Mouse (Mus musculus) embryonic facial prominence, embryonic 15.5 days (tissue): ENCODE measurements around the gene Gm11444. TPM values are rescaled to one million over a fixed set of nuclear protein-coding genes. Genes with fewer than 3 reads are reported as not detected.

Source experiments
- ATAC-seq: fragments of 200-750 bp; cut with Nextera tagmentation; 2 replicates; pipeline ENCODE4 v1.8.0; 2017; ENCODE audit warnings: low read depth, moderate TSS enrichment; ENCODE audit not compliant: insufficient number of reproducible peaks, low FRiP score, low TSS enrichment
- H3K27ac ChIP-seq: fragments of 300-500 bp; sonication (generic); replicated peaks from 2 replicates; pipeline ENCODE4 v1.5.1; 2015; ENCODE audit warnings: mild to moderate bottlenecking, inconsistent platforms
- H3K27me3 ChIP-seq: fragments of 300-500 bp; sonication (generic); 2 replicates; pipeline ENCODE4 v1.6.1; 2015; ENCODE audit warnings: inconsistent platforms
- H3K36me3 ChIP-seq: fragments of 300-500 bp; sonication (generic); 2 replicates; pipeline ENCODE4 v1.6.1; 2015; ENCODE audit warnings: mild to moderate bottlenecking, inconsistent platforms
- H3K4me1 ChIP-seq: fragments of 300-500 bp; sonication (generic); 2 replicates; pipeline ENCODE4 v1.6.1; 2015; ENCODE audit warnings: inconsistent platforms
- H3K4me2 ChIP-seq: fragments of 300-500 bp; sonication (generic); replicated peaks from 2 replicates; pipeline ENCODE4 v1.6.1; 2015; ENCODE audit warnings: mild to moderate bottlenecking, inconsistent platforms
- H3K4me3 ChIP-seq: fragments of 300-500 bp; sonication (generic); replicated peaks from 2 replicates; pipeline ENCODE4 v1.5.1; 2015; ENCODE audit warnings: mild to moderate bottlenecking, inconsistent platforms
- H3K9ac ChIP-seq: fragments of 300-500 bp; sonication (generic); 2 replicates; pipeline ENCODE4 v1.6.1; 2015; ENCODE audit warnings: inconsistent platforms
- H3K9me3 ChIP-seq: fragments of 300-500 bp; sonication (generic); replicated peaks from 2 replicates; pipeline ENCODE4 v1.6.1; 2016; ENCODE audit warnings: inconsistent platforms
- WGBS: fragments of 180-500 bp; shearing (Covaris S2); methylation state at CpG from one replicate; pipeline ENCODE4 v1.1.7; 2015; 5-methylcytosine and 5-hydroxymethylcytosine counted together
- polyA plus RNA-seq: library from polyadenylated mRNA; unstranded; fragments of >200 nt; fragmentation: Nextera tagmentation; extraction: Ambion mirVana; gene quantifications from 2 replicates; pipeline ENCODE4 v1.2.1, GENCODE M21; 2015

Gene Gm11444
- polyA plus RNA-seq, 1 experiment from 2014 or later = 0.31 TPM

DNA sequence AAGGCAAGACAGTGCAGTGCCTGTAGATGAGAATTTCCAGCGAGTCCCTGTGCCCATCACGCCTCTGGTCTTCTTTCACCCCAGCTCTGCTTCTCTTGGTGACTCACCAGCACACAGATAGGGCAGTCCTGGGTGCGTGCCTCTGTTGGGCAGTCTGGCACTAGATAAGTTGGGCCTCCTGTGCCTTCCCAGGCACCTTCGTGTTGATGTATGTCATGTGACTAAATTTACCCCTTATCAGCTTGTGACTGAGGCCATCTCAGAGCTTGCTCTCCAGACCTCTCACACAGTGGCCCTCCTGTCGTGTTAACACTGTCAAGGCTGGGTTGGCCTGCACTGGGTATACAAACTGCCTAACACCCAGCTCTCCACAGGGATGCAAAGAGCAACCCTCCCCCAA, 46.1 kb downstream of the Gm11444 start:
- H3K4me3 ChIP-seq = no peak overlapping the region
- no peaks in the 10 kb centered on the region for H3K27me3 ChIP-seq
- WGBS = 87% methylated on average over 5 of the region's 5 CpGs
- no peaks in the 10 kb centered on the region; the same call in 1 of the 2 replicates for H3K36me3 ChIP-seq
- no peak overlapping the region for H3K4me2 ChIP-seq
- no peak for ATAC-seq
- H3K9ac ChIP-seq = no peak overlapping the region
- H3K9me3 ChIP-seq = no peaks in the 10 kb centered on the region
- H3K4me1 ChIP-seq = no peaks in the 10 kb centered on the region; the same call in 1 of the 2 replicates
- H3K27ac ChIP-seq = no peak overlapping the region

DNA sequence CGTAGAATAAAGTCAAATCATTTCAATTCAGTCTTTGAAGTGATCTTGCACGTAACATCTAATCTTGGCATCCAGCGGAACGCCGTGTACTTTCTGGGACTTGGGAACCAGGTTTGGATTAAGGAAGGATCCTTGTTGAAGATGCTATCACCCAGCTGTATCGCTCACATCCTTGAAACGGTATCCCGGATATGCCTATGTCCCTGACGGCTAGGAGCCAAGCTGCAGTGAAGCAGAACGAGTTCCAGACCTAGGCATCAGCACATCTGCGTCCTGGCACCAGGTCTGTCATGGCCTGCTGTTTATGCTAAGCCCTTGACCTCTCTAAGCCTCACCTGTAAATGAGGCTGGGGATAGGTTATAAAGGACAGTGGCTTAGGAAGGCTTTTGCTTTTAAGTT, 49.8 kb downstream of the Gm11444 start:
- no peaks in the 10 kb centered on the region for H3K27me3 ChIP-seq
- 51% methylated on average over 11 of the region's 11 CpGs for WGBS
- no peaks in the 10 kb centered on the region; the same call in 1 of the 2 replicates for H3K36me3 ChIP-seq
- no peaks in the 10 kb centered on the region for H3K9me3 ChIP-seq
- H3K4me1 ChIP-seq = no peaks in the 10 kb centered on the region; the same call in 1 of the 2 replicates
- no peak overlapping the region for H3K4me3 ChIP-seq
- H3K4me2 ChIP-seq = no peak overlapping the region
- no peak overlapping the region for H3K27ac ChIP-seq
- no peak overlapping the region for H3K9ac ChIP-seq
- no peak for ATAC-seq

DNA sequence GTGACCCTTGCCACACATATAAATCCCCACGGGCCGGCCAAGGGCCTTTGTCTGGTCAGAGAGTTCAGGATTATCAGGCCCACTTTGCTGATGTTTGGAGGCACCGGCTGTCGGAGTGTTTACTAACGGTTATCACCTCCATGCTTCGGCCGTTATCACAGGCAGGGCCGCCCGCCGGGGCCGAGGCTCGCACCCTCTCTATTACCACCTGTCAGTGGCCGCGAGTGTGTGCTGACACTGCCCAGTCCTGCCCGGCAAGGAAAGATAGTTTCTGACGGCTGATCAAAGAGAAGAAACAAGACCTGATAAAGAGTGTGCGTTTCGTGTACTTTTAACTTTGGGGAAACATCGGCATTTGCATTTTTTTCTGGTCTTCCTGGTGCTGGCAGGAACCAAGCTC, 50.3 kb downstream of the Gm11444 start:
- no peak overlapping the region for H3K27ac ChIP-seq

GRCm38 (mm10) chr11:85799456-85799855, 50.7 kb downstream of the Gm11444 start:
- H3K4me2 ChIP-seq = no peak overlapping the region
- no peak overlapping the region for H3K27ac ChIP-seq
- no peaks in the 10 kb centered on the region; the same call in 1 of the 2 replicates for H3K4me1 ChIP-seq
- H3K27me3 ChIP-seq = no peaks in the 10 kb centered on the region
- 91% methylated on average over 4 of the region's 4 CpGs for WGBS
- no peak overlapping the region for H3K4me3 ChIP-seq
- H3K36me3 ChIP-seq = no peaks in the 10 kb centered on the region
- H3K9me3 ChIP-seq = no peaks in the 10 kb centered on the region
- no peak overlapping the region for H3K9ac ChIP-seq
- no peak for ATAC-seq

More for the DNA sequence above, 50.3 kb downstream of the Gm11444 start:
- no peaks in the 10 kb centered on the region for H3K27me3 ChIP-seq
- no peak overlapping the region for H3K4me3 ChIP-seq
- WGBS = 57% methylated on average over 19 of the region's 19 CpGs
- no peaks in the 10 kb centered on the region; the same call in 1 of the 2 replicates for H3K4me1 ChIP-seq
- H3K9ac ChIP-seq = no peak overlapping the region
- no peak for ATAC-seq
- no peak overlapping the region for H3K4me2 ChIP-seq
- no peaks in the 10 kb centered on the region for H3K9me3 ChIP-seq
- no peaks in the 10 kb centered on the region; the same call in 1 of the 2 replicates for H3K36me3 ChIP-seq

Other genes starting within 250 kb of the Gm11444 start
- 8.0 and 8.1 TPM in 2 replicates for gene Tbx2, start 17.8 kb downstream of the Gm11444 start, polyA plus RNA-seq
- gene Tbx4, start 36.1 kb upstream of the Gm11444 start, polyA plus RNA-seq = 1.8 and 2.1 TPM in 2 replicates